Mouse (Mus musculus): ENCODE results near the gene Aif1l.

The Aif1l gene

GRCm38 (mm10) chr2:31952236-31952635, 2.3 kb downstream of the Aif1l start:
- in situ Hi-C loops (cut with MboI) = no loop called here

GRCm38 (mm10) chr2:31952725-31953124, 2.8 kb downstream of the Aif1l start:
- in situ Hi-C loops (cut with MboI) = no loop called here

- in situ Hi-C loops (cut with MboI) = no loop called here
These were observed 3.7 kb downstream of the Aif1l start for GRCm38 (mm10) chr2:31953687-31954086.

GRCm38 (mm10) chr2:31954779-31955181, 4.8 kb downstream of the Aif1l start:
- in situ Hi-C loops (cut with MboI) = no loop called here

- in situ Hi-C loops (cut with MboI) = no loop called here
These were observed 5.7 kb downstream of the Aif1l start for GRCm38 (mm10) chr2:31955686-31956085.

- in situ Hi-C loops (cut with MboI) = no loop called here
These were observed 7.3 kb downstream of the Aif1l start for GRCm38 (mm10) chr2:31957211-31957610.

GRCm38 (mm10) chr2:31960986-31961385, 11.0 kb downstream of the Aif1l start:
- in situ Hi-C loops (cut with MboI) = no loop called here

GRCm38 (mm10) chr2:31961791-31962222, 11.9 kb downstream of the Aif1l start:
- in situ Hi-C loops (cut with MboI) = no loop called here

- in situ Hi-C loops (cut with MboI) = no loop called here
These were observed 12.7 kb downstream of the Aif1l start for GRCm38 (mm10) chr2:31962501-31963224.

GRCm38 (mm10) chr2:31963491-31963890, 13.6 kb downstream of the Aif1l start:
- in situ Hi-C loops (cut with MboI) = no loop called here

GRCm38 (mm10) chr2:31964191-31964590, 14.3 kb downstream of the Aif1l start:
- in situ Hi-C loops (cut with MboI) = no loop called here

GRCm38 (mm10) chr2:31965110-31965509, 15.2 kb downstream of the Aif1l start:
- in situ Hi-C loops (cut with MboI) = no loop called here

- in situ Hi-C loops (cut with MboI) = no loop called here
These were observed 16.9 kb downstream of the Aif1l start for GRCm38 (mm10) chr2:31966801-31967200.

- in situ Hi-C loops (cut with MboI) = no loop called here
These were observed 22.6 kb downstream of the Aif1l start for GRCm38 (mm10) chr2:31972589-31972988.

GRCm38 (mm10) chr2:31974141-31974808, 24.3 kb downstream of the Aif1l start, which contains the start of gene Nup214:
Gene Nup214 (plus strand): TSS chr2:31974436.
- in situ Hi-C loops (cut with MboI) = no loop called here

GRCm38 (mm10) chr2:31974809-31975371, 25.0 kb downstream of the Aif1l start:
- in situ Hi-C loops (cut with MboI) = no loop called here

GRCm38 (mm10) chr2:31987774-31988173, 37.8 kb downstream of the Aif1l start:
- in situ Hi-C loops (cut with MboI) = no loop called here

- in situ Hi-C loops (cut with MboI) = no loop called here
These were observed 41.0 kb downstream of the Aif1l start for GRCm38 (mm10) chr2:31990961-31991360.

- in situ Hi-C loops (cut with MboI) = no loop called here
These were observed 45.0 kb downstream of the Aif1l start for GRCm38 (mm10) chr2:31994896-31995295.

GRCm38 (mm10) chr2:31996060-31996459, 46.1 kb downstream of the Aif1l start:
- in situ Hi-C loops (cut with MboI) = no loop called here

GRCm38 (mm10) chr2:31997539-31997938, 47.6 kb downstream of the Aif1l start:
- in situ Hi-C loops (cut with MboI) = no loop called here

GRCm38 (mm10) chr2:31998443-31998842, 48.5 kb downstream of the Aif1l start:
- in situ Hi-C loops (cut with MboI) = no loop called here

- in situ Hi-C loops (cut with MboI) = no loop called here
These were observed 58.4 kb downstream of the Aif1l start for GRCm38 (mm10) chr2:32008311-32008710.

Measured in mature B cell (primary cell).